Mouse (Mus musculus): ENCODE data around the gene Gpc3. TPM values are rescaled to one million over a fixed set of nuclear protein-coding genes. Genes with fewer than 3 reads are reported as not detected.

The Gpc3 gene
- total RNA-seq, 1 experiment: 61.9 TPM

GRCm38 (mm10) chrX:52551296-52551695, 62.5 kb downstream of the Gpc3 start:
- Histone ChIP-seq H3K9me3 (ENCODE audit: control insufficient read depth, insufficient read depth, low read depth, low read length) (no peaks in the 10 kb centered on the region), H3K4me3 (ENCODE audit: insufficient read depth in 1 of 2, low read depth in 1 of 2, low read length in 2 of 2, poor library complexity in 1 of 2, severe bottlenecking in 1 of 2) (no peak overlapping the region), H3K9ac (ENCODE audit: insufficient read depth, low read depth, low read length, poor library complexity, severe bottlenecking) (no peak overlapping the region), H3K27ac (ENCODE audit: insufficient read depth, low read depth, low read length, poor library complexity, severe bottlenecking) (no peak overlapping the region), H3K36me3 (ENCODE audit: control insufficient read depth, insufficient read depth, low read length, poor library complexity, severe bottlenecking) (no peaks in the 10 kb centered on the region), H3K4me1 (ENCODE audit: control insufficient read depth in 2 of 2, insufficient read depth in 2 of 2, low read length in 2 of 2, poor library complexity in 1 of 2) (no peaks in the 10 kb centered on the region)
- TF ChIP-seq HCFC1 (IDR thresholded peaks at IDR 0.05; ENCODE audit: borderline replicate concordance, insufficient read depth, low read length) (no peak), ZC3H11A (IDR thresholded peaks at IDR 0.05; ENCODE audit: borderline replicate concordance, low read depth, low read length) (no peak), ZNF384 (IDR thresholded peaks at IDR 0.05; ENCODE audit: low read depth, low read length) (no peak), MAFK (IDR thresholded peaks at IDR 0.05; ENCODE audit: insufficient read depth, low read depth, low read length) (no peak), CHD2 (IDR thresholded peaks at IDR 0.05; ENCODE audit: low read depth, low read length) (no peak)
- no peak for DNase-seq (ENCODE audit: low read depth, low spot score)
- in situ Hi-C loops (cut with MboI; ENCODE audit: low sequenced_read_pairs in 2 of 2, unreplicated experiment in 2 of 2): no loop called here

DNA sequence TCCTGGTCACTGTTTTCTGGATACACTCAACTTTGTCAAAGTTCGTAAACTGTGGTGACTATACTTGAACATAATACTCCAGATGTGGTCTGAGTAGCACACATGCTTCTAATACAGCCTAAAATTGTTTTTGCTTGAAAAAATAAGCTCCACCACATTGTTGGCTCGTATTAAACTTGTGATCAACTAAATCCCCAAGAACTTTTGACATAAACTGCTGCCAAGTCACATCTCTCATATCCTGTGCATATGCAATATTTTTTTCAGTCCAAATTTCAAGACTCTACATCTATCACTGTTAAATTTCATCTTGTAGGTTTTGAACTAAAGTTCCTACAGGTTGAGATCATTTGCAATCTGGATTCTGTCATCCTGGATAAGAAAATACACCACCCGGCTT, 69.1 kb downstream of the Gpc3 start:
- H3K9ac ChIP-seq (ENCODE audit: insufficient read depth, low read depth, low read length, poor library complexity, severe bottlenecking): no peak overlapping the region
- no peak overlapping the region for H3K4me3 ChIP-seq (ENCODE audit: insufficient read depth in 1 of 2, low read depth in 1 of 2, low read length in 2 of 2, poor library complexity in 1 of 2, severe bottlenecking in 1 of 2)
- no peaks in the 10 kb centered on the region for H3K9me3 ChIP-seq (ENCODE audit: control insufficient read depth, insufficient read depth, low read depth, low read length)
- no peaks in the 10 kb centered on the region for H3K4me1 ChIP-seq (ENCODE audit: control insufficient read depth in 2 of 2, insufficient read depth in 2 of 2, low read length in 2 of 2, poor library complexity in 1 of 2)
- no peaks in the 10 kb centered on the region for H3K36me3 ChIP-seq (ENCODE audit: control insufficient read depth, insufficient read depth, low read length, poor library complexity, severe bottlenecking)
- H3K27ac ChIP-seq (ENCODE audit: insufficient read depth, low read depth, low read length, poor library complexity, severe bottlenecking): no peak overlapping the region
- in situ Hi-C loops (cut with MboI; ENCODE audit: low sequenced_read_pairs in 2 of 2, unreplicated experiment in 2 of 2): no loop called here
- no peak for DNase-seq (ENCODE audit: low read depth, low spot score)
- TF ChIP-seq HCFC1 (IDR thresholded peaks at IDR 0.05; ENCODE audit: borderline replicate concordance, insufficient read depth, low read length) (no peak), ZC3H11A (IDR thresholded peaks at IDR 0.05; ENCODE audit: borderline replicate concordance, low read depth, low read length) (no peak), MAFK (IDR thresholded peaks at IDR 0.05; ENCODE audit: insufficient read depth, low read depth, low read length) (no peak), CHD2 (IDR thresholded peaks at IDR 0.05; ENCODE audit: low read depth, low read length) (no peak), ZNF384 (IDR thresholded peaks at IDR 0.05; ENCODE audit: low read depth, low read length) (no peak)

GRCm38 (mm10) chrX:52537282-52537681, 76.5 kb downstream of the Gpc3 start:
- Histone ChIP-seq H3K9ac (ENCODE audit: insufficient read depth, low read depth, low read length, poor library complexity, severe bottlenecking) (no peak overlapping the region), H3K9me3 (ENCODE audit: control insufficient read depth, insufficient read depth, low read depth, low read length) (no peaks in the 10 kb centered on the region), H3K4me3 (ENCODE audit: insufficient read depth in 1 of 2, low read depth in 1 of 2, low read length in 2 of 2, poor library complexity in 1 of 2, severe bottlenecking in 1 of 2) (no peak overlapping the region), H3K4me1 (ENCODE audit: control insufficient read depth in 2 of 2, insufficient read depth in 2 of 2, low read length in 2 of 2, poor library complexity in 1 of 2) (no peaks in the 10 kb centered on the region), H3K36me3 (ENCODE audit: control insufficient read depth, insufficient read depth, low read length, poor library complexity, severe bottlenecking) (no peaks in the 10 kb centered on the region), H3K27ac (ENCODE audit: insufficient read depth, low read depth, low read length, poor library complexity, severe bottlenecking) (no peak overlapping the region)
- in situ Hi-C loops (cut with MboI; ENCODE audit: low sequenced_read_pairs in 2 of 2, unreplicated experiment in 2 of 2): no loop called here
- DNase-seq (ENCODE audit: low read depth, low spot score): no peak
- TF ChIP-seq HCFC1 (IDR thresholded peaks at IDR 0.05; ENCODE audit: borderline replicate concordance, insufficient read depth, low read length): no peak
- no peak for TF ChIP-seq CHD2 (IDR thresholded peaks at IDR 0.05; ENCODE audit: low read depth, low read length)
- no peak for TF ChIP-seq ZNF384 (IDR thresholded peaks at IDR 0.05; ENCODE audit: low read depth, low read length)
- TF ChIP-seq MAFK (IDR thresholded peaks at IDR 0.05; ENCODE audit: insufficient read depth, low read depth, low read length): no peak
- TF ChIP-seq ZC3H11A (IDR thresholded peaks at IDR 0.05; ENCODE audit: borderline replicate concordance, low read depth, low read length): no peak

- no peak for DNase-seq (ENCODE audit: low read depth, low spot score)
- in situ Hi-C loops (cut with MboI; ENCODE audit: low sequenced_read_pairs in 2 of 2, unreplicated experiment in 2 of 2): no loop called here
- no peaks in the 10 kb centered on the region for H3K9me3 ChIP-seq (ENCODE audit: control insufficient read depth, insufficient read depth, low read depth, low read length)
- no peak overlapping the region for H3K27ac ChIP-seq (ENCODE audit: insufficient read depth, low read depth, low read length, poor library complexity, severe bottlenecking)
- no peak overlapping the region for H3K9ac ChIP-seq (ENCODE audit: insufficient read depth, low read depth, low read length, poor library complexity, severe bottlenecking)
- no peak overlapping the region for H3K4me3 ChIP-seq (ENCODE audit: insufficient read depth in 1 of 2, low read depth in 1 of 2, low read length in 2 of 2, poor library complexity in 1 of 2, severe bottlenecking in 1 of 2)
- H3K36me3 ChIP-seq (ENCODE audit: control insufficient read depth, insufficient read depth, low read length, poor library complexity, severe bottlenecking): no peaks in the 10 kb centered on the region
- TF ChIP-seq HCFC1 (IDR thresholded peaks at IDR 0.05; ENCODE audit: borderline replicate concordance, insufficient read depth, low read length) (no peak), ZNF384 (IDR thresholded peaks at IDR 0.05; ENCODE audit: low read depth, low read length) (no peak), MAFK (IDR thresholded peaks at IDR 0.05; ENCODE audit: insufficient read depth, low read depth, low read length) (no peak), CHD2 (IDR thresholded peaks at IDR 0.05; ENCODE audit: low read depth, low read length) (no peak), ZC3H11A (IDR thresholded peaks at IDR 0.05; ENCODE audit: borderline replicate concordance, low read depth, low read length) (no peak)
- no peaks in the 10 kb centered on the region for H3K4me1 ChIP-seq (ENCODE audit: control insufficient read depth in 2 of 2, insufficient read depth in 2 of 2, low read length in 2 of 2, poor library complexity in 1 of 2)
Measured at GRCm38 (mm10) chrX:52533766-52534165, 80.0 kb downstream of the Gpc3 start.

GRCm38 (mm10) chrX:52533098-52533497, 80.7 kb downstream of the Gpc3 start:
- no peaks in the 10 kb centered on the region for H3K9me3 ChIP-seq (ENCODE audit: control insufficient read depth, insufficient read depth, low read depth, low read length)
- TF ChIP-seq ZNF384 (IDR thresholded peaks at IDR 0.05; ENCODE audit: low read depth, low read length) (no peak), MAFK (IDR thresholded peaks at IDR 0.05; ENCODE audit: insufficient read depth, low read depth, low read length) (no peak), CHD2 (IDR thresholded peaks at IDR 0.05; ENCODE audit: low read depth, low read length) (no peak), ZC3H11A (IDR thresholded peaks at IDR 0.05; ENCODE audit: borderline replicate concordance, low read depth, low read length) (no peak), HCFC1 (IDR thresholded peaks at IDR 0.05; ENCODE audit: borderline replicate concordance, insufficient read depth, low read length) (no peak)
- in situ Hi-C loops (cut with MboI; ENCODE audit: low sequenced_read_pairs in 2 of 2, unreplicated experiment in 2 of 2): no loop called here
- H3K9ac ChIP-seq (ENCODE audit: insufficient read depth, low read depth, low read length, poor library complexity, severe bottlenecking): no peak overlapping the region
- no peaks in the 10 kb centered on the region for H3K36me3 ChIP-seq (ENCODE audit: control insufficient read depth, insufficient read depth, low read length, poor library complexity, severe bottlenecking)
- DNase-seq (ENCODE audit: low read depth, low spot score): no peak
- H3K4me1 ChIP-seq (ENCODE audit: control insufficient read depth in 2 of 2, insufficient read depth in 2 of 2, low read length in 2 of 2, poor library complexity in 1 of 2): no peaks in the 10 kb centered on the region
- H3K27ac ChIP-seq (ENCODE audit: insufficient read depth, low read depth, low read length, poor library complexity, severe bottlenecking): no peak overlapping the region
- no peak overlapping the region for H3K4me3 ChIP-seq (ENCODE audit: insufficient read depth in 1 of 2, low read depth in 1 of 2, low read length in 2 of 2, poor library complexity in 1 of 2, severe bottlenecking in 1 of 2)
